Mouse (Mus musculus) T-cell, adult 2 months (primary cell): ENCODE results near the gene Zfp648.

Experiments
- DNase-seq: peaks from one replicate; pipeline ENCODE4 v3.0.0; 2022; ENCODE audit warnings: low spot score

Gene Zfp648

DNA sequence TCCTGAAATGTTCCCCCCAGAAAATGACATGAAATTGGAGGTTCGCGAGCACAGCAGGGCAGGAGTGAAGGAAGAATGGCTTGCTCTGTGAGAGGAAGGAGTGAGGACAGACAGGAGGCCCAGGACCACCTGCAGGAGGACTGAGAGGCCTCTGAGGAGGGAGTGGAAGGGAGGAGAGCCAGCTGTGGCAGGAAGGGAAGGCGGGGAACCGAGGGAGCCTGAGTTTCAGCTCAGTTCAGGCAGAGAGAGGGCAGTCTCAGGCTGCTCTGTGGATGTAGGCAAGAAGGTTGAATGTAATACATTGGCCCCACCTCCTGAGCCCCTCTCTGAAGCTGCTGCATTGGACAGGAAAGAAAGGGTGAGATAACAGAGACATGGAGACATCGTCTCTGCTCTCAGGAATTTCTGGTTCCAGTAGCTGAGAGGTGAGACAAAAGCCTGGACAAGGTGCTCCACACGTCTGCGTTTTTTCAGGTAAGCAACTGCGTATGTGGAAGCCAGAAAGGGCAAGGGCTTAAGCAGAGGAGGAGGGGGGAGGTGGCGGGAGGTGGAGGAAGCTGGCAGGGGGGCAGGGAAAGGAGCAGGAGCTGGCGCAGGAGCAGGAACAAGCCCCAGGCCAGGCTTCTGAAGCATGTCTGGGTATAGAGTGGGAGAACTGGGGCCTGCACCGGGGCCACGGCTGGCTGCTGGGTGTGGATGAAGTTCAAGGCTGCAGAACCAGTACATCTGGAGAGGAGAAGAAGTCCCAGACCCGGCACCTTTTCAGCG is at the start of gene Zfp648:
Gene Zfp648, plus strand, starts transcription at position 233 of the 768 bp plus-strand sequence.
- no peak for DNase-seq

DNA sequence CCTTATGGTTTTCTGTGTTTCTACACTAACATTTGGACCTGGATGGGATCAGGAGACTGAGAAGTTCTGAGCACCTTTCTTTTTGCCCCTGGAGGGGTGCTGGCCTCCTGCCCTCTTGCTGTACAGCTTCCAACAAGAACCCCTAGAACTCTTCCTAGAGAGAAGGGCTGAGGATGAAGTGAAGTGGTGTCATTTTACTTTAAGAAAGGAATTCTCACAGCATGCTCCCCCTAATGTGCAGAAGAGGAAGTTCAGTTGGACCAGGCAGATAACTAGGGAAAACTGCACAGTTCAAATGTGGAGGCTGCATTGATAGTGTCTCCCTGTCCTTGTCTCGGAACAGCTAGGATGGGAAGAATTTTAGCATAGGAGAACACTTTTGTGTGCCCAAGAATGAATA is 48.4 kb upstream of the Zfp648 start:
- DNase-seq: no peak

DNA sequence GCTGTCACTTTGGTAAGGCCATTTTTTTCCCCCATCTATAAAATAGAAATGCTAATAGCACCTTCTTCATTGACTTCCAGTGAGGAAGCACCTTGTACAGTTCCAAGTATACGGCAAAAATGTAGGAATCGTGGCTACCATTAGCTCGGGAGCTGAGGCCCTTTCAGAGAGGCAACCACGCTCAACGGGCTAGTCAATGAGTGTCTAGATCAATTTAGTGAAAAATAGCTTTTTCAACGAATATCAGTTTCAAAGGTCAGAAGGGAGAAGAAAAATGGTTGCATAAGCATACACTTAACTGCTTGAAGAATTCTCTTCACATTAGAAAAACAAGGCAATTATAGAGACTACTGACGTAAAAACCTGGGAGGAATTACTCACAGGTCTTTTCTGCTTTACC is 47.2 kb upstream of the Zfp648 start:
- no peak for DNase-seq

DNA sequence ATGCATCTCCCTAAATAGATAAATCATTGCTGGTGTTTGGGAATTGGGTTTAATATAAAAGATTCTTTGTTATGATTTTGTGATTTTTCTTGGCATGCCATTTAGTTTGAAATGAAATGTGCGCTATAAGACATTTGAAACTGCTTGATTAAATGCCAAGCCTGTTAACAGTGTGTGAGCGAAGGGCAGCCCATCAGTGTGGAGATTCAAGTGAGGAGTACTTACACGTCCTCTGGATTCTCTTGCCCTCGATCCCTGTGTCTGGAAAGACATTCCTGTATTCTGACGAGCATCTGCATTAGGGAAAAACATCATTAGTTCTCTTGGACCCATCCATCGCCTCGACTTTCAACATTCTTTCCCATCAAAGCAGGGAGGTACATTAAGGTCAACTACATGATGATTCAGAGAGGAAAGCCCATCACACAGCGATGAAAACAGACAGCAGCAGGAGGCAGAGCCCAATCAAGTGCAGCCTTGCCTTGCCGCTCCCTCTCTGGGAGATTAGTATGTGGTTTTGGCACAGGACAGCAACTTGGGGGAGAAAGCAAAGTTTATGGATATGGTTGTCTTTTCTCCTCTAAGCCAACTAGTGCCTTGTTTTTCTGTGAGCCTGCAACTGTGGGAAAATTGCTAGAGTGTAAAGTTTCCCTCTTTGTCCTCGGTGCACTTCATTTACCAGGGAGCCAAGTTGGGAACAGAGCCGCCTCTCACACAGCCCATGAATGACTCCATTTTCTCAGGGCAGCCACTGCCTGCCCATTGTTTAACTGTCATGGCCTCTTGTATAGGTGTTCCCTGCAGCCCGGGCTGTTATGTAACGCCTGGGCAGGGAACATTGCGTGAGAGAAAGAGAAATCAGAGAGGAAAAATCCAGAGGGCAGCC is 44.6 kb upstream of the Zfp648 start:
- no peak for DNase-seq

DNA sequence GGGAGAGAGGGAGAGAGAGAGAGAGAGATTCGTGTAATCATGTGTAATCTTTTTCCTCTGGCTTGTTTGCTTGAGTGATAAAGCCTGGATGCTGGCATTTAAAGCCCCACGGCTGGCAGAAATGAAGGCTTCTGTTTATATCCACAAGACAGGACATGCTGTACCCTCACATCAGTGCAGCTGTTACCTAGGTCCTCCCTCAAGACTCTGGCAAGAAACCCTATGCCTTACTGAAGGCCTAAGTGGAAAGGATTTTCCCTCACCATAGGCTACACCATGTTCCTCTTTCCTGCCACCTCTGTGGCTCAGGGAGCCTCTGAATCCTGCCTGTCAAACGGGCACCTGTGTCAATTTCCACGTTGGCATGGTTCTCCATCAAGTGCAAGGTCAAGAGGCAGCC is 43.9 kb upstream of the Zfp648 start:
- DNase-seq: no peak

DNA sequence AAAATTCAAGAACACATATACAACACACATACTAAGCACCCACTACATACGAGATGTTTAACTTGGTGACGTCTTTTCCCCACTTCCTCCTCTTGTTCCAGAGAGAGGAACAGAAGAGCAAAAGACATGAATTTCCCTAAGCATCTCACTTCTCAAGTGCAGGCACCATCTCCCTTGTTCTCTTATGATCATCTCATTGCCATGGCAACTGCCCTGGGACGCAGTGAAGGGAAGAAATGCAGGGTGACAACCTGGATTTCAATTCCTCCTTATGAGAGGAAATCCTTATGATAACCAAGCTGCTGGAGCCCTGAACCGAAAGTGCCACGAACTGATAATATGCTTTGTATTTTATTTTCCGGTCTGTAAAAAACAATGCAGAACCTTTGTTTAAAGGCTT is 33.3 kb upstream of the Zfp648 start:
- no peak for DNase-seq

DNA sequence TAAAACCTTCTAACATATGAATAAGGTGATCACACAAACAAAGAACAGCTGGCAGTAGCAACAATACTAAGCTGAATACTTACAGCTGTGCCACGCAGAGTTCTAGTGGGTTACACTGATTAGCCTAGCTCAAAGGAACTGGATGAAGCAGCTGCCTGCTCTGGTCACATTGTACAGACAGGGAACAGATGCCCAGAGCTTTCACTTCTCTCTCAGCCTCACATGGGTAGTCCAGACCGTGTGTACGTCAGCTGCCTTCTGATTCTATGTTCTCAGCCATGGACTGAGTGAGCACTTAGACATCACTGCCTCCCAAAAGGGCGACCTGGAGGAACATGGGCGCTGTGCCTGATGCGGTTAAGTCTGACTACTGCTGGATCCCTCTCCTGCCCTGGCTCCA is 25.7 kb upstream of the Zfp648 start:
- no peak for DNase-seq

DNA sequence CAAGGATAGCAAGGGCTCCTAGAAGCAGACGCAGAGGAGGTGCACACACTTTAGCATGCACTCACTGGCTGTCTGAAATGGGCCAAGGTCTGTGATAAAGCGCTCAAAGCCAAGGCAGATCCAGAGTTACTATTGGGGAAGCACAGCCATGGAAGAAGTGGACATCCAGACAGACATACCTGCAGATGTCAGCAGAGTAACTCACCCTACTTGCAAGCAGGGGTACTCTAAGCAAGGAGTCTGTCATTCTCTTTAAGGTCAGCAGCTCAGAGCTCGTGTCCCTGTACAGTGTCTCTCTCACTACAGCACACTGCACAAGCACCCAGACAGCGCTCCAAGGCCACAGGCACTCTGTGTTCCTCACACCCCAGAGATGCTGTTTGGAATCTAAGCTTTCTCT is 23.2 kb upstream of the Zfp648 start:
- DNase-seq: no peak

DNA sequence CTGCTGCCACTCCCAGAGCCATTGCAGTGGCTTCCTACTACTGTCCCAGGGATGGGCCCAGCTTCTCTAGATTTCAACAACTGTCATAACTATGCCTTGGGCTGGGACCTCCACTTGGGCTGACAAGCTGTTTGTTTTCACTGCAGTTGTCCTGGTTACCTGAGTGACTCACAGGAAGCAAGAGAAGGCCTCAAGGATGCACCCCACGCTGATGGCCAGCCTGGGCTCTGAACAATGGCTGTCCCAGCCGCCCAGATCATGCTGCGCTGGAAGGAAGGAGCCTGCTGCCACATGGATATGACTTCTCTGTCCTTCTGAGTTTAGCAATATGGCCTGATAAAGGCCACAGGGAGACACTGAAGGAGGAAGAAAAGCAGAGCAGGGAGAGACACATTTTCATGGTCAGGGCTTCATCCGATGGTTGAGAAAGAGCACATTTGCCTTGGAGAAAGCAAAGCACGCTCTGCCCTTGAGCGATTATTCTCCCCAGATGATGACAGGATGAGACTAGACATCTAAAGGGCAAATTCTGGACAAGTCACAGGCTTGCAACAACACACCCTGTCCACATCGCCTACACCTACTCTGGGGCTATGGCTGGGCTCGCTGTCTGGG is 22.3 kb upstream of the Zfp648 start:
- DNase-seq: no peak

DNA sequence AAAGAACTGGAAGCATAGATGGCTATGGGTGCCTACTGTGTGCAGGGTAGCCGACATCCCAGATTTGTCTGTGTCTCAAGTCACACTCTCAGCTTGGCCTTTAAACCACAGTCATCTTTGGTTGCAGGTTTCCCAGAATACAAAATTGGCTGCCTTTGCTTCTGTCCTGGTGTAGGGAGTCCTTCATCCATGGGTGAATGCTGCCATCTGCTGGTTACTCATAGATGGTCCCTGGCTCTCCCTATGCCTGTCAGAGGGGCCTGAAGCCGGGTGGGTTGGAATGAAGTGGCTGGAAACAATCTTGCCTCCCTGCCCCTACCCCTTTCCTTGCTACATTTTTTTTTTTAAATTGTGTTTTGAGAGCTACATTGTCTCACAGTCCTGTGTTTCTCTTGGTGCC is 20.0 kb upstream of the Zfp648 start:
- DNase-seq: peak; percentile 21

DNA sequence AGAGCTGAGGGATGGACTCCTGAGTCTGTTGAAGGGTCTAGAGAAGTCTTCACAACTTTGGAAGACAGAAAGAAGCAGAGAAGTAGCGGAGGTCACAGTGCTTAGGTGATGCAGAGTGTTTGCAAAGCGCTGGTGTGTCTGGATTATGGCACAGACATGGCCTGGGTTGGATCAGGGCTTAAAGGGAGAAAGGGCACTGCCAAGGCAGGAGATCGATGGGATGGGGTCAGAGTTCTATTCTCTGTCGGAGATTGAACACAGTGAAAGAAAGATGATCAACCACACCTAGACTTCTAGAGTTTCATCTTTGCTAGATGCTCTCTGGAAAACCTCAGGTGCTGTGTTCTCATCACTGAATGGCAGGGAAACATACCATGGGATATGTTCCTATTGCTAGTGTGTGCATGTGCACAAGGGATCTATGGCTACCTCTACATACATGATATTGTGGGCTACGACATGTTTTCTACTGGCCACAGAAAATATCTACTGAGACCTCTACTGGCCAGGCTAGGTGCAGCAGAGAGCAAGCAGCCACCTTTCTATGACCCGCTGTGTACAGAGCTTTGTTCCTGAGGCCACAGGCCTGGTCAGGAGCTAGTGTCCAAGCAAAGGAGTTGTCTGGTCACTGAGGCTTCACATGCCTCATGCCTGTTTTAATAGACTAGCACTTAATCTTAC is 18.5 kb upstream of the Zfp648 start:
- DNase-seq: no peak

DNA sequence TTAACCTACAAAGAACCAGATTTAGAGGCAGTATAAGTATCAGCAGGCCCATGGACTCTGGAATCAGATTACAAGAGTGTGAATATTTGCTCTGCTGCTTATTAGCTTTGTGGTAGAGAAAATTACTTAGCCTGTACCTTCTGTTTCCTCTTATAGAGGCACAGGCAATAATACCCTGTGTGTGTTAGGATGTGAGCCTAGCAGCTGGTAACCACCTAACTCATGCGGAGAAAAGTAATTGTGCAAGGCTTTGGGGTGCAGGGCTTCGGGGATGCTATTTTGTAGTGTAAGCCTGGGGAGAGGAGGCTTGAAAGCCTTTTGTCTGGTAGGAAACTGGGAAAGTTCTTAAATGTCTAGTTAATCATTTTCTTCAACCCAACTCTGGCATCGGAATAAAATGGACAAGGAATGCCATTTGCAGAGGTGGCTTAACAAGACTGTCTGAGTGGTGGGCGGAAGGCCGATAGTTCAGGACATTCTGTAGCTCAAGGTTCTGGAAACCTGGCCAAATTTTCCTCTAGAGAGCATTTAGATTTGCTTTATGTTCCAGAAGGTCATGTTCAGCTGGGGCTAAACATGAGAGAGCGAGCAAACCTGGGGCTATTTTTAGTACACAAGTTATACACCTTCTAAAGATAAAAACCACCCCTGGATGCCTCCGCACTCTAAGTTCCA is 17.8 kb upstream of the Zfp648 start:
- no peak for DNase-seq

DNA sequence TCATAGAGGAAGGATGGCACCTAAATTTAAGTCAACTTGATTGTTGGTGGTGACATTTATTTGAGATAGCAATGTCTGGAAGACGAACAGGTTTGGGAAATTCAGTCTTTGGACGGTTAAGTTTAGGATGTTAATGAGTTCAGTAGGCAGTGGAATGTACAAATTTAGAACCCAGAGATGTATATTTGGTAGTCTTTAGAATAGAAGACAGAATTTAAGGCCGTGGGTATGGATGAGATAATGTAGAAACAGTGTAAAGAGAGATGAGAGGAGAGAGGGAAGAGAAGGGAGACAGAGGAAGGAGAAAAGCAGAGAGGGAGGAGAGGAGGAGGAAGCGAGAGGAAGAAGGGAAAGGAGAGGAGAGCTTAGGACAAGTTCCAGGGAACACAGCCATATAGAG is 12.8 kb upstream of the Zfp648 start:
- DNase-seq: no peak

DNA sequence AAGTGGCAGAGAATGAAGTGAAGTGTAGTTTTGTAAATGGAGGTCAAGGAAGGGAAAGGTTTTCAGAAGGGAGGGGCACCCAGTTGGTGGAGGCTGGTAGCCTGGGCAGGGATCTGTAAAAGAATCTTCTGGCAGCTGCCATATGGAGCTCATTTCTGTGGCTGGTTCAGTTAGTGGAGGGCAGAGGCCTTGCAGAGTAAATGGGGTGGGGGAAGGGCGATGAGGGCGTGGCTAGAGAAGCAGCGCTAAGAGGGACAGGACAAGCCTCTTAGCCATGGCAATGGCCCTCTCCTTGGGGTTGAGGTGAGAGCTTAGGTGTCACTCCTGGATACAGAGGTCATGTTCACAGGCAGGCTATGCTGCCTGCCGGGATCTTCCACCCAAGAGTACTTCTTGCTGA is 12.4 kb upstream of the Zfp648 start:
- no peak for DNase-seq

DNA sequence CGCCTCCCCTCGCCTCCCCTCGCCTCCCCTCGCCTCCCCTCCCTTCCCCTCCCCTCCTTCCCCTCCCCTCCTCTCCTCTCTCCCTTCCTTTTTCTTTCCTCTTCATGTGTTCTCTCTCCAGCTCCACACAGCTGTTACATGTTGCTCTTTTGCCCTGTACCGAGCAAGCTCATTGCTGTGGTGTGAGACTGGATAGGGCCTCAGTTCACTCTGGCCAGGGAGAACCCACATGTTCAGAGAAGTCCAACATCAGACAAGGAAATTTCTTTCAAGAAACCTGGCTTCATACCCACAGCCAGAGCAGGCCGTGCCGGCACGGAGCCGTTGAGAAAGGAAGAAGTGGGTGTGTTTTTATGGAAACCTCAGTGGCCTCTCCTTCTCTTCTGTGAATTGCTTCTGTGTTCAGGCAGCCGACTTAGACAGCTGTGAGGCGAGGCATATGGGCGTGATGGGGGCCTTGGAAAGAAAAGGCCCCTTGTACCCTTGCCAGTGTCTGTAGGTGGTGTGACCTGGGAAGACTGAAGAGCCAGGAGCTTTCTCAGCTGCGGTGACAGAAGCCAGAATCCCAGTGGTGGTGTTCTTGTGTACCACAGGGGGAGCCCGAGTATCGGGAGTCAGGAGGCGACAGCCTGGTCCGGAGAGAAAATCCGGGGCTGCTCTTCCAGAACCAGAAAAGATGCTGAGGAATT is 11.0 kb upstream of the Zfp648 start:
- no peak for DNase-seq

DNA sequence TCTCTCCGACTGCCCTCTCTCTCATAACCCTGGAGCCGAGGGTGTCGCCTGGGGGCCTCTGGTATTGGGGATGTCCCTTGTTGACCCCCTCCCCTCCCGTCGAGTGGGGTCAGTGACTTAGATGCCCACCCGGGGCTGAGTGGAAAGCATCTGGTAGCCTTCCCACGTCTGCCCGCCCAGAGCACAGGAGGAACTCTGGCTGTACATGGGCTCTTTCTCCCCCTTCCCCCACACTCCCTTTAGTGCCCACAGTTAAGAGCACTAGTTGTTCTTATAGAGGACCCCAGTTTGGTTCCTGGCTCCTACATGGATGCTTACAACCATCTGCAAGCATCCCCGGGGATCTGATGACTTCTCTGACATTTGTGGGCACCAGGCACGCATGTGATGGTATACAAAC is 2.1 kb upstream of the Zfp648 start:
- DNase-seq: no peak

DNA sequence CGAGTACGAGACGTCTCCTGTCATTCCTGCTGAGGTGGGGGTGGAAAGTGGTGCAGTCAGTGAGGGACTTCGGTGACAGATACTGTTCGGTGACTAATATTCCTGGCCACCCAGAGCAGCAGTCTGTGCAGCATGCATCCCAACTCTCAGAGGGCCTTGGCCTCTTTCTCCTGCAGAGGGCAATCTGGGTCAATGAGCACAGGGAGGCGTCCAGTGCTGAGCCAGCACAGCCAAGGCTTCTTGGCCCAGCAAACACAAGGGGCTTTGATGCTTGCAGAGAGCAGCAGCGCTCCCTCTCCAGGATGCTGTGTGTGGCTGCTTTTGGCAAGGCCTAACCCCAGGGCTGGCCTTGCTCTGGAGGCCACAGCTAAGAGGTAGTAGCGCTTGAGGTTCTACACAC is 1.6 kb downstream of the Zfp648 start:
- no peak for DNase-seq

DNA sequence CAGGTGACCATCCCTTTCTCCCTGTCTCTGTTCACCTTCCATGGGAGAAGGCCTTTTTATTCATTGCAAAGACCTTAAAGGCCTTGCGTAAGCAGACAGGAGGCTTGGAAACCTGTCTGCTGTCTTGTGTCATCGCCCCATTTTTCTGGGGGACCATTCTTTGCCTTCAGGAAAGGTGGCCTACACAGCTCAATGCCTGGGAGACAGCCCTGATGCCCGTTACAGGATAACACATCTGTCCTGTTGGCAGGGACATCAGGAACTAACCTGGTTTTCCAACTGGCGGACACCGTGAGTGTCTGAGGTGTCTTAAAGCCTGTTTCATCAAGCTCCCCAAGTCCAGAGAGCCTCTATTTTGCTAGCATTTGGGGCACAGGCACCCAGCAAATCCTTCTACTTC is 2.4 kb downstream of the Zfp648 start:
- DNase-seq: no peak

DNA sequence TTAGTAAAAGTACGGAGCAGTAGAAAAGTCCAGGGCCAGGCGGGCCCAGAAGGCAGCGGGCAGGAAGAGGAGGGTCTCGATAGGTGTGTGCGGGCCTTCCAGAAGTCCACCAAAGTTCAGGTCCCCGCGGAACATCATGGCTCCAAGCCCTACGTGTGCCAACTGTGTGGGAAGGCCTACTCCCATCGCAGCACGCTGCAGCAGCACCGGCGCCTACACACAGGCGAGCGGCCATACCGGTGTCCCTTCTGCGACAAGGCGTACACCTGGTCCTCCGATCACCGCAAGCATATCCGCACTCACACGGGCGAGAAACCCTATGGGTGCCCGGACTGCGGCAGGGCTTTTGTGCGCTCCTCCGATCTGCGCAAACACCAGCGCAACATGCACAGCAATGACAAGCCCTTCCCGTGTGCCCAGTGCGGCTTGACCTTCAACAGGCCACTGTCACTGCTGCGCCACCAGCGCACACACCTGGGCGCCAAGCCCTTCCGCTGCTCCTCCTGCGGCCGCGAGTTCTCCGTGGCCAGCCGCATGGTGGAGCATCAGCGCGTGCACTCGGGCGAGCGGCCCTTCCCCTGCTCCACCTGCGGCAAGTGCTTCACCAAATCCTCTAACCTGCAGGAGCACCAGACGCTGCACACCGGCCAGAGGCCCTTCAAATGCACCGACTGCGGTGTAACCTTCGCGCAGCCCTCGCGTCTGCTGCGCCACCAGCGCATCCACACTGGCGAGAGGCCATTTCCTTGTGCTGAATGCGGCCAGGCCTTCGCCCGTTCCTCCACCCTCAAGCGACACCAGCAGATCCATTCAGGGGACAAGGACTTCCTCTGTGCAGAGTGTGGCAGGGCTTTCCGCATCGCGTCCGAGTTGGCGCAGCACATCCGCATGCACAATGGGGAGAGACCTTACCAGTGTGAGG is 3.9 kb downstream of the Zfp648 start:
- no peak for DNase-seq

DNA sequence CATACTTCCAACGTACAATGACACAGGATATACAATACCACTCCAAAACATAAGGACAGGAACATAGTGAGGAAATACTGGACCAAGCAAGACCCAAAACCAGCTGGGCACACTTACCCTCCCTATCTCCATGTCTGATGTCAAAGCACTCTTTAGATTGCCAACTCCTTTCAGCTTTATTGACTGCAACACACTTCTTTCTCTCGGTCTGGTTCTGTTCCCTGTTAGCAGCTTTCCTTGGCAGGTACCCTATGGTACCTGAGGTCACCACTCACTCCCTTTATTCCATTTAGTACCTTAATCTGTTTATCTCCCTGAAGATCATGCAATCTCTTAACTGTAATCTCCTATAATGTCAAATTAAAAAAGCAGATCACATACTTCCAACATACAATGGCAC is 19.0 kb downstream of the Zfp648 start:
- DNase-seq: no peak
